Mouse (Mus musculus): ENCODE measurements around the gene Frmd4b. TPM values are rescaled to one million over a fixed set of nuclear protein-coding genes. Genes with fewer than 3 reads are reported as not detected.
A peak's percentile ranks its signal among the peaks of the same experiment; 100 is the strongest.
"Not testable (repeated sequence)": the region's sequence is repeated elsewhere in the genome, so short reads cannot be mapped to it uniquely, and the experiment has no call there.

Gene Frmd4b
- polyA plus RNA-seq, 1 experiment from 2014 or later, result 39.4 TPM

GRCm38 (mm10) chr6:97430519-97430918 is 186.8 kb downstream of the Frmd4b start:
- H3K4me3 ChIP-seq (replicated peaks), result no peak overlapping the region
- H3K9me3 ChIP-seq, result no peaks in the 10 kb centered on the region
- no peak overlapping the region for H3K27ac ChIP-seq
- H3K36me3 ChIP-seq (replicated peaks), result no peaks in the 10 kb centered on the region
- H3K4me2 ChIP-seq, result no peak overlapping the region
- peaks cover 5% of the 10 kb centered on the region; the same call in 1 of the 2 replicates for H3K4me1 ChIP-seq
- no peak for ATAC-seq (ENCODE audit: low FRiP score)
- peaks cover 7% of the 10 kb centered on the region; the same call in 1 of the 2 replicates for H3K27me3 ChIP-seq
- 68% methylated on average over 6 of the region's 6 CpGs for WGBS
- no peak overlapping the region for H3K9ac ChIP-seq

DNA sequence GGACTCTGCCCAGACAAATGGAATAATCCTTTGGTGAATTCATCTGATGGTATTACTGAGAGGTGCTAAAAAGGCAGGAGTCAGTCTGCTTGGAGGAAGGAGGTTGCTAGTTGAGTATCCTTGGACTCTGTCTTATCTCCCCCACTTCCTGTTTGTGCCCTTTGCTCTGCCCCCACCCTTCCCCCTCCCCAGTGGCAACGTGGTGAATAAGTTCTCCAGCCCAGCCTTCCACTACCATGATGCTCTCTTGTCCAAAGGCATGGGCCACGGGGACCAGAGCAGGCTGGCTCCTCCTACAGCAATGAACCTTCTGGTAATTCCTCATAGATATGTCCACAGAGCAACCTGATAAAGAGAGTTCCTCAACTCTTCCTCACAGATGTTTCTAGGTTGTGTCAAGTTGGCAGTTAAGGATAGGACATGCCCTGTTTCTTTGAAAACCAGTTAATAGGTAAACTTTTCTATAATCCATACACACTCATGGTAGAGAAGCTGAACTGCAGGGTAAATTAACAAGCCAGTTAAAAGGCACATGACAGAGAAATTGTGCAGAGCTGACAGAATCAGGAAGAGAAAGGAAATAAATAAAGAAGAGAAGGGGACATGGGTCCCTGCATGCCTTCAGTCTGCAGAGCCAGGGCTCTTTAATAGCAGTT is 187.5 kb downstream of the Frmd4b start:
- Histone ChIP-seq H3K27ac (no peak overlapping the region), H3K9ac (no peak overlapping the region), H3K4me2 (no peak overlapping the region), H3K9me3 (no peaks in the 10 kb centered on the region), H3K36me3 (replicated peaks) (no peaks in the 10 kb centered on the region), H3K4me1 (peaks cover 5% of the 10 kb centered on the region; the same call in 1 of the 2 replicates), H3K4me3 (replicated peaks) (no peak overlapping the region), H3K27me3 (peaks cover 7% of the 10 kb centered on the region; the same call in 1 of the 2 replicates)
- 60% methylated on average over 2 of the region's 2 CpGs for WGBS
- ATAC-seq (ENCODE audit: low FRiP score), result no peak

GRCm38 (mm10) chr6:97419771-97420446 is 197.4 kb downstream of the Frmd4b start:
- 72% methylated on average over 7 of the region's 7 CpGs for WGBS
- no peak overlapping the region for H3K9ac ChIP-seq
- peak; percentile 31; the same call in 1 of the 2 replicates for ATAC-seq (ENCODE audit: low FRiP score)
- H3K4me1 ChIP-seq, result no peaks in the 10 kb centered on the region
- no peaks in the 10 kb centered on the region for H3K9me3 ChIP-seq
- H3K4me3 ChIP-seq (replicated peaks), result no peak overlapping the region
- no peak overlapping the region for H3K27ac ChIP-seq
- no peaks in the 10 kb centered on the region for H3K27me3 ChIP-seq
- H3K36me3 ChIP-seq (replicated peaks), result no peaks in the 10 kb centered on the region
- H3K4me2 ChIP-seq, result no peak overlapping the region

GRCm38 (mm10) chr6:97416972-97417554 is 200.3 kb downstream of the Frmd4b start:
- H3K4me1 ChIP-seq, result no peaks in the 10 kb centered on the region
- no peaks in the 10 kb centered on the region for H3K27me3 ChIP-seq
- no peak overlapping the region for H3K27ac ChIP-seq
- no peaks in the 10 kb centered on the region for H3K9me3 ChIP-seq
- H3K36me3 ChIP-seq (replicated peaks), result no peaks in the 10 kb centered on the region
- ATAC-seq (ENCODE audit: low FRiP score), result peak; percentile 76; the same call in 1 of the 2 replicates
- 56% methylated on average over 13 of the region's 13 CpGs for WGBS
- no peak overlapping the region for H3K4me3 ChIP-seq (replicated peaks)
- no peak overlapping the region for H3K4me2 ChIP-seq
- H3K9ac ChIP-seq, result no peak overlapping the region

- H3K27ac ChIP-seq; H3K9ac ChIP-seq; H3K27me3 ChIP-seq; H3K4me1 ChIP-seq; H3K36me3 ChIP-seq (replicated peaks); H3K9me3 ChIP-seq; ATAC-seq (ENCODE audit: low FRiP score); H3K4me3 ChIP-seq (replicated peaks); H3K4me2 ChIP-seq: not testable (repeated sequence)
- WGBS, result 97% methylated on average over 4 of the region's 4 CpGs
Observed at GRCm38 (mm10) chr6:97415578-97415977, 201.8 kb downstream of the Frmd4b start.

DNA sequence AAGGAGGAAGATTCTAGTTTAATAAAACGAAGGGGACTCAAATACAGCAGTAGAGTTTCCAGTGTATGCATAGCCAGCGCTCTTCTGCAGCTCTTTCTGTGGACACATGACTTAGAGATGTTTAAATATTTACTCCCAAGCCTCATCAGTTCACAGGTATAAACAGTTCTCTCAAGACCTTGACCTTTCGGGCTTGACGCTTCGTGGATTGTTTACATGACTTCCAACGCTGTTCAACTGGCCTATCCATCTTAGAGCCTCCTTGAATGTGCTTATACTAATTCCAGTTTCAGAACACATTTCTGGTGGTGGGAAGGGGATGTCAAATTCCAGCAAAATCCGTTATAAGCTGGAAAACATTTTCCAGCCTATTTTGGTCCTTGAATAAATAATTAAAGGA is 203.9 kb downstream of the Frmd4b start:
- H3K27me3 ChIP-seq, result no peaks in the 10 kb centered on the region
- WGBS, result 90% methylated on average over 7 of the region's 7 CpGs
- peaks cover 9% of the 10 kb centered on the region for H3K4me1 ChIP-seq
- no peaks in the 10 kb centered on the region for H3K36me3 ChIP-seq (replicated peaks)
- H3K4me2 ChIP-seq, result no peak overlapping the region
- H3K4me3 ChIP-seq (replicated peaks), result no peak overlapping the region
- no peak overlapping the region for H3K27ac ChIP-seq
- ATAC-seq (ENCODE audit: low FRiP score), result no peak
- H3K9me3 ChIP-seq, result no peaks in the 10 kb centered on the region
- no peak overlapping the region for H3K9ac ChIP-seq

DNA sequence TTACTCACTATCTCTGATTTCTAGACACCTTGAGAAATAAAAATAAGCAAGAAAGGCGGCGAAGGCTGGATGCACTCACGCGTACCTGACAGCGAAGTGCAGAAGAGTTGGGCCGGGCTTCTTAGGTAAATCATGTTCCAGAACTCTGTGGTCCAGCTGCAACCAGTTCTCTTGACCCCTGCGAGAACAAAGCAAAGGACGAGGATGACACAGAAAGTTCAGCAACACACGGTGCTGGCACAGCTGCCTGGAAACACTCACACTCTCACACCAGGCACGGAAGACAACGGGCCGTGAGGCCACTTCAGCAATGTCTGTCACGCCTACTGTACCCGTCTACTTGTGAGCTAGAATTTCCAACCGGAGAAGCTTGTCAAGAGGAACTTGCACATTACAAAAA is 204.9 kb downstream of the Frmd4b start:
- WGBS, result 94% methylated on average over 15 of the region's 15 CpGs

DNA sequence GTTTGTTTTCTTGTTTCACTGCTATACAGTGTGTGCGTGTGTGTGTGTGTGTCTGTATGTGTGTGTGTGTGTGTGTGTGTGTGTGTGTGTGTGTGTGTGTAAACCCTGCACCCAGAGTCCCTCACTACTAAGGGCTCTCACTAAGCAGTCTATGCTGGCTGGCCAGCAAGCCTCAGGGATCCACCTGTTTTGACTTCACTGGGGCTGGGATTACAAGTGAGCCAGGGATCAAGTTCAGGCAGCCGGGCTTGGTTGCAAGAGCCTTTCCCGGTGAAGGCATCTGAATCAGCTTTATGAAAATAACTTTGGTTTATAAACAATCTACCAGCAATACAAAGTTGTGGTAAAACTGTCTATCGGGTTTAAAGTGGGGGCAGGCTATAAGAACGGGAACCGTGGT is 206.0 kb downstream of the Frmd4b start:
- Histone ChIP-seq H3K27ac (no peak overlapping the region), H3K36me3 (replicated peaks) (no peaks in the 10 kb centered on the region), H3K4me1 (peaks cover 9% of the 10 kb centered on the region), H3K4me2 (no peak overlapping the region), H3K9ac (no peak overlapping the region), H3K9me3 (no peaks in the 10 kb centered on the region), H3K27me3 (no peaks in the 10 kb centered on the region), H3K4me3 (replicated peaks) (no peak overlapping the region)
- no peak for ATAC-seq (ENCODE audit: low FRiP score)
- WGBS, result 75% methylated on average over 6 of the region's 6 CpGs

More for the DNA sequence above, 204.9 kb downstream of the Frmd4b start:
- Histone ChIP-seq H3K27me3 (no peaks in the 10 kb centered on the region), H3K4me2 (no peak overlapping the region), H3K4me1 (peaks cover 9% of the 10 kb centered on the region), H3K9me3 (no peaks in the 10 kb centered on the region), H3K27ac (no peak overlapping the region), H3K4me3 (replicated peaks) (no peak overlapping the region), H3K9ac (no peak overlapping the region), H3K36me3 (replicated peaks) (no peaks in the 10 kb centered on the region)
- ATAC-seq (ENCODE audit: low FRiP score), result no peak

DNA sequence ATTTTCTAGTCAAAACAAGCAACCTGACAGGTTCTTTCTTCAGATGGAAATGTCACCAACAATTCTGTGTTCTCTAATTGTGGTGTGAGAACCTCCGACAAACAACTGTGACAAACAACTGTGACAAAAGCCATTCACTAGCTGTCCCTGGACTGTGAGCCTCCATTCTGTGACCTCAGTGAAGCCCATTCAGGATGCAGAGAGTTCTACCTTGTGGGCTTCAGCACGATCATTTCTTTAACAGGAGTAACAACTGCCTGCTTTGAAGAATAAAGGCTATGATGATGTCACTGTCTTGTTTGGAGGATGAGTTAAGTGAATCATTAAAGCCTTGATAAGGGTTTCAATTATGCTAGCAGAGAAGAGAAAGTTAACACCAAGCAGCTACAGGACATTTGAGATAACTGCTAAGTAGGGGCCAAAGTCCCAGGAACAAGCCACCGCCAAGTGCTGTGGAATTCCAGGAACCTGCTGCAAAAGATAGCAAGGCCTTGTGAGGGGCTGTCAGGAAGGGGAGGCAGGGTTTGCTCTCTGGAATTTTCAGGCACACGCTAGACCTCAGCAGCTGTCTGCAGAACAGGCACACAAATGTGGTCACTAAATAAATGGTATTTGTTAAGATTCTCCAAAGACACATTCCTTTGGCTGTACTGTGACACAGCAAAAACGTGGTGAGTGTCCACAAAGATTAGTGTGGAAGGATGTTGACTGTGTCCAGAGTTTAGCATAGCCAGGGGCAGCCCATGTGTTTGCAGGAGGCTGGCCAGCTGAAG is 207.7 kb downstream of the Frmd4b start:
- WGBS, result 31% methylated on average over 5 of the region's 5 CpGs

DNA sequence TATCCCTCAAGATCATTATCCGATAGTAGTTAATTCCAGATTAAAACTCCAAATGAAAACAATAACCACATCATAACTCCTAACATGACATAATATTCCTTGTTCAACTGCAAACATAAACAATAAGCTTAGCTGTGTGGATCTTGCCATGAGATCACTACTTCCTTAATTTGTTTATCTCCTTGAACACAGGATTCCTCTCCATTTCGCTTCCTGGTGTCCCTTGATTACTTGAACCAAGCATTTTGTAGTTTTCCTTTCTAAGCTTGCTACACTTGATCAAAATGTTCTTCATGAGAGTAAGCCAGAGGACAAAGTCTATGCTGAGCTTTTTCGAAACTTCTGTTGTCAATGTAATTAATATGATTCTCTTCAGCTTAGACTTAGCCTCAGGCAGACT is 209.4 kb downstream of the Frmd4b start:
- Histone ChIP-seq H3K27ac (no peak overlapping the region), H3K9me3 (no peaks in the 10 kb centered on the region), H3K27me3 (no peaks in the 10 kb centered on the region), H3K4me3 (replicated peaks) (no peak overlapping the region), H3K9ac (no peak overlapping the region), H3K4me1 (peaks cover 19% of the 10 kb centered on the region), H3K36me3 (replicated peaks) (no peaks in the 10 kb centered on the region), H3K4me2 (no peak overlapping the region)
- no peak for ATAC-seq (ENCODE audit: low FRiP score)
- WGBS, result 97% methylated on average over 3 of the region's 3 CpGs

More for the DNA sequence above, 207.7 kb downstream of the Frmd4b start:
- Histone ChIP-seq H3K27me3 (no peaks in the 10 kb centered on the region), H3K4me2 (no peak overlapping the region), H3K4me3 (replicated peaks) (no peak overlapping the region), H3K36me3 (replicated peaks) (no peaks in the 10 kb centered on the region), H3K4me1 (peaks cover 19% of the 10 kb centered on the region), H3K9ac (no peak overlapping the region), H3K9me3 (no peaks in the 10 kb centered on the region), H3K27ac (no peak overlapping the region)
- ATAC-seq (ENCODE audit: low FRiP score), result no peak

GRCm38 (mm10) chr6:97407425-97407824 is 209.9 kb downstream of the Frmd4b start:
- Histone ChIP-seq H3K36me3 (replicated peaks) (no peaks in the 10 kb centered on the region), H3K4me3 (replicated peaks) (no peak overlapping the region), H3K9ac (no peak overlapping the region), H3K27me3 (no peaks in the 10 kb centered on the region), H3K9me3 (no peaks in the 10 kb centered on the region), H3K4me1 (peaks cover 19% of the 10 kb centered on the region), H3K27ac (no peak overlapping the region), H3K4me2 (no peak overlapping the region)
- ATAC-seq (ENCODE audit: low FRiP score), result no peak
- 90% methylated on average over 5 of the region's 5 CpGs for WGBS

DNA sequence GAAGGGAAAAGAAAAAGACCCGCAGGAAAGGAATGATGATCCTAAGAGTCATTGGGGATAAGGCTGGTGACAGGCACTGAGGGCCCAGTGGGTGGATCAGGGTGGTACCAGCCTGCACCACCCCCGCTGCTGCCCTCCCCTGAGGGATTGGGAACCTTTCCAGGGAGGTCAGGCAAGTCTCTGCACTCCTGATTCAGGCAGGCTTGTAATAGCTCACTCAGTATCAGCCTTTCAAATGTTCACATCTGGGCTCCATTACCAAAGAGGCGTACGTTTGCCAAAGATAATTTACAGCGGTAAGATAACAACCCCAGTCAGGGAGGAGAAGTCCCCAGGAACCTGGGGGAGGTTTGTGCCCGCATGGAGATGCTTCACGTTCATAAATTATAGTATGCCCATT is 212.0 kb downstream of the Frmd4b start:
- Histone ChIP-seq H3K36me3 (replicated peaks) (no peaks in the 10 kb centered on the region), H3K4me1 (peaks cover 19% of the 10 kb centered on the region), H3K9me3 (no peaks in the 10 kb centered on the region), H3K9ac (no peak overlapping the region), H3K27me3 (no peaks in the 10 kb centered on the region), H3K27ac (no peak overlapping the region), H3K4me2 (no peak overlapping the region), H3K4me3 (replicated peaks) (no peak overlapping the region)
- 73% methylated on average over 7 of the region's 7 CpGs for WGBS
- ATAC-seq (ENCODE audit: low FRiP score), result no peak
